Mouse (Mus musculus): Measurements from ENCODE around the gene Olfr361.

GRCm38 (mm10) chr2:37117810-37118209 is 28.7 kb upstream of the Olfr361 start, which contains the start of gene Olfr362:
- TF ChIP-seq CTCF (IDR thresholded peaks at IDR 0.05; ENCODE audit: low read depth) (no peak), EP300 (IDR thresholded peaks at IDR 0.05; ENCODE audit: low read depth) (no peak)
